Mouse (Mus musculus) heart, adult 2 months (tissue): ENCODE results near the gene Bicd2.

Experiments used
- CTCF ChIP-seq: fragments of 200-600 bp; IDR thresholded peaks from 2 replicates; pipeline ENCODE4 v1.8.1; 2022; ENCODE audit warnings: antibody characterized with exemption, mild to moderate bottlenecking, moderate library complexity
- POLR2A ChIP-seq: fragments of 200-500 bp; IDR thresholded peaks from 2 replicates; pipeline ENCODE4 v1.6.1; 2011; ENCODE audit warnings: mild to moderate bottlenecking, low read depth, low read length, control low read depth; ENCODE audit not compliant: insufficient read depth

DNA sequence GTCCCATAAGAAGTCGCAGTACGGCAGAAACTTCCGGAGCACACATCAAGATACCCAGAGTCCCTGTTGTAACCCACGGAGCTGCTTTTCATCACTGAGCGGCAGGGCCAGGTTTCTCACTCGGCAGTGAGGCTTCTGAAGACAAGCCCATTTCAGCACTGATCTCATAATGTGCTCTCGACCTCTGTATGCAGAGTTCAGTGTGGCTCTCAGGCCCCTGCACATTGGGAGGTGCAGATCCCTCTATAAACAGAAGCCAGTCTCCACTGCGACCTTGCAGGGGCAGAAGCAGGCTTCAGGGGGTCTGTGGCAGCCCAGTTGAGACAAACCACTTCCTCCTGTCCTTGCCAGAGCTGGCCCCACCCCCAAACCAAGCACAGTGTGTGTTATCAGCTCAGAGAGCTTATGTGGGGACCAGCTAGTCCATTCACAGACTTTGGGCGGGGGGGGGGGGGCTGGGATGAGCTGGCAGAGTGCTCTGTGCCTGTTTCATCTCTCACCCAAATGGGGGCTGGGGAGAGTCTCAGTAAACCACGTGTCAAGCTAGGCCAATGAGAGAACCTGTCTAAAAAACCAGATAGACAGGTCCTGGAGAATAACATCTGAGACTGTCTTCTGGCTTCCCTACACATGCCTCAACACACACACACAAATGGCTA lies 33.9 kb upstream of the Bicd2 start:
- no peak for TF ChIP-seq POLR2A
- TF ChIP-seq CTCF = no peak
